Mouse (Mus musculus) subcutaneous adipose tissue, adult 2 months (tissue): ENCODE results near the gene Ssh3. TPM values are rescaled to one million over a fixed set of nuclear protein-coding genes. Genes with fewer than 3 reads are reported as not detected.

Experiments used
- polyA plus RNA-seq: library from polyadenylated mRNA; depleted of rRNA; stranded (reverse); fragments of >200 nt; gene quantifications from 2 replicates; pipeline ENCODE4 v1.2.3, GENCODE M21; 2012; ENCODE audit warnings: low replicate concordance; rRNA removed

Gene Ssh3
- polyA plus RNA-seq: 50.2 and 94.5 TPM in 2 replicates

GRCm38 (mm10) chr19:4268566-4269361, at the start of gene Ssh3:
Gene Ssh3, minus strand, starts transcription at chr19:4269180.

DNA sequence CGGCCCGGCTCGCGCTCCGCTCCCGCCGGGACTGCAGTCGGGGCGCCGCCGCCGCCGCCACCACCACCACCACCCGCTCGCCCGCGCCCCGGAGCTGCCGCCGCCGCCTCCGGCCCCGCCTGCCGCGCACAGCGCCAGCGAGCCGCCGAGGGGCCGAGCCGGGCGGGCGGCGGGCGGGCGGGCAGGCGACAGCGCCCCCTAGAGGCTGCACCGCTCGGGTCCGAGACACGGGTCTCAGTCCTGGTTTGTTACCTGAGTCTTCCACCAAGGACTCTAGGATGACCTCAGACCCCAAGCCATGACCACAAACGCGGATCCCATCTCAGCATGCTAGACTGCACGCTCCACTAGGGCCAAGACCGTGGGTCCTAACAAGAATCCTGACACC, 37.2 kb upstream of the Ssh3 start, which contains the start of gene Grk2:
Gene Grk2, minus strand, starts transcription at position 33 of the 388 bp plus-strand sequence.

DNA sequence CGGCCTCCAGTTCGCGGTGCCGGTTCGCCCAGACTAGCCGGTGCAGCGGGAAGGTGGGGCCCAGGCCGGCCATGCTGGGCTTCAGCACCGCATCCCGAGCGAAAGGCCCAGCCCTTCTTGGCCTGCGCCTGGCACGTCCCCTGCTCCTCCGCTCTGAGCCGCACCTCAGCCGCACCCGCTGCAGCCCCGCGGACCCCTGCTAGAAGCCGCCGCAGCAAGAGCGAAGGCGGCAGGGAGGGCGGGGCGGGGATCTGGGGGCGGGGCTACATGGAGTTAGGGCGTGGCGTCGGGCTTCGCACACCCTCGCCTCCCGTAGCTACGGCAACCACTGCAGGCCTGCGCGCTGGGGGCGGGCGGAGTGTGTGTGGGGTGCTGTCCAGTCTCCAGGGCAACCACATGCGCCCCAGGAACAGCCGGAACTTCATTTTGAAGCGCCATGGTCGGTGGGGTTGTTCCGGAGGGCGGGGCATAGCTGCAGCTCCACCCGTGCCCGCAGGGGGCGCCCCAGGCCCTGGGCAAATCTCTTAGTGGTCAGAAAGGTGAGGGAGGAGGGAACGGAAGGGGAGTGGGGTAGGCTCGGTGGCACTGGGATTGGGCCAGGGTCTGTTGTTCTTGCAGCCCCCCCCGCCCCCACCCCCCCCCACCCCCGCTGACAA, 14.0 kb upstream of the Ssh3 start, which contains the start of gene Ankrd13d:
Gene Ankrd13d, minus strand, starts transcription at position 240 of the 656 bp plus-strand sequence.

DNA sequence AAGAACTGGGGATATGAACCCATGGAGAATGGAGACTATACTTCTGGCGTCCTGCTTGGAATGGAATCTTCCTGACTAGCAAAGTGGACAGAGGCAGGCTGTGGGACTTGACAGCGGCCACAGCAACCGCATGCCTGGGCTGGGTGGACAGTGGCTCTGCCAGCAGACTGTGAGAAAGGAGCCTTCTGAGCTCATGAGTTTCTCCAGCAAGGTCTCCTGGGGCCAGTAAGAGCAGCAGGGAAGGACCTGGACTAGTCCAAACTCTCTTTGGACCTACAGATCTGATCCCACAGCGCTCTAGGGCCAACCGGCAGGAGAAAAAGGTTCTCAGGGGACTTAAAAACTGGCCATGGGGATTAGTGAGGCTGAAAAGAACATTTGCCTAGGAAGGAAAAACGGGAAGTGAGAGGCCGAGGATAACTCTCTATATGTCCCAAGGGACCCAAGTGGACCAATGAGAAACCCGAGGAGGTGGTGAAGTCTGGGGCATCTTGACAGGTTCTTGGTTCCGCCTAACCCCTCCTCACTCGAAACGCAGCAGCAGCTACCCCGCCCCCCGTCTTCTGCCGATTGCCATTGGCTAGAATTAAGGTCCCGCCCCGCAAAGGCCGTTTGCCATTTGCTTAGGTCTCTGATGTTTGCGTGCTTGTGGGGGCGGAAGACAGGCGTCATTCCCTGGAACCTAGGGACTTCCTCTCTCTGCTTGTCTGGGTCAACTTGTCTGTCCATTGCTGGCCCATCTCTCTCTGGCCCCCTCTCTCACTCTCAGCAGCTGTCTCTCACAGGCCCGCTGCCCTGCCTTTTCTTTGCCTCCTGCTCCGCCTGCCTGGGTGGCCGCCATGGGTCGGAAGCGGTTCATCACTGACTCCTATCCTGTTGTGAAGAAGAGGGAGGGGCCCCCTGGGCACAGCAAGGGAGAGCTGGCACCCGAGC, 37.5 kb downstream of the Ssh3 start, which contains the start of gene Pold4:
Gene Pold4, plus strand, starts transcription at position 647 of the 933 bp plus-strand sequence.

DNA sequence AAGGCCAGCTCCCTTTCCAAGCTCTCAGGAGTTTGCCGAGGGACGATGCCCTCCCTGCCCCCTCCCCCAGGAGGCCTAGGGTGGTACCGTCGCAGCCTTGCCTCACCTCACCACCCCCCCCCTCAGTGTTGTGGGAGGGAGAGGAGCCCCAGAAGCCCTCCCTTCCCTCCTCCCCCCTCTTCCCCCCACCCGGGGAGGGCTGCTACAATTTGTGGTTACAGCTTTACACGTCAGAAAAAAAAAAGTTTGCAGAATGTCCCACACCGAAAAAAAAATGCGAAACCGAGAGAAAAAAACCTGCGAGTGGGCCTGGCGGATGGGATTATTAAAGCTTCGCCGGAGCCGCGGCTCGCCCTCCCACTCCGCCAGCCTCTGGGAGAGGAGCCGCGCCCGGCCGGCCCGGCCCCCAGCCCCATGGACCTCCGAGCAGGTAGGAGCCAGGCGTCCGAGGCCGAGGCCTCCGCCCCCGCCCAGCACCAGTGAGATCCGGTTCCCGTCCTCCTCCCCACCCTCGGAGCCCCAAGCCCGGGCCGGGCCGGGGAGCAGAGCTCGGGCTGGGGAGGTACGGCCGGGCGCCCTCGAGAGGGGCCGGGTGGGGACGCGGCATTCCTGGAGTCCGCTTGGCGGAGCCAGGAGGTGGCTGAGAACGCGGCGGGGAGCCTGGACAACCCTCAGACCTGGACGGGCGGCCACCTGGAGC, 54.8 kb downstream of the Ssh3 start, which contains the start of the genes Clcf1 and AC109138.7:
Gene Clcf1, plus strand, starts transcription at position 168 of the 700 bp plus-strand sequence.
Gene AC109138.7, plus strand, starts transcription at position 287 of the 700 bp plus-strand sequence.

Other genes starting within 250 kb of the Ssh3 start
- 601 and 616 TPM in 2 replicates for gene Gstp1, start 231.2 kb downstream of the Ssh3 start, polyA plus RNA-seq
- gene Gstp2, start 223.2 kb downstream of the Ssh3 start, polyA plus RNA-seq: 48.1 and 59.0 TPM in 2 replicates
- 2.2 and 2.5 TPM in 2 replicates for gene Gstp3, start 209.6 kb downstream of the Ssh3 start, polyA plus RNA-seq
- not detected in 2 replicates for gene Cabp2, start 187.6 kb downstream of the Ssh3 start, polyA plus RNA-seq
- gene Cdk2ap2, start 172.0 kb downstream of the Ssh3 start, polyA plus RNA-seq: 139 and 211 TPM in 2 replicates
- gene Pitpnm1, start 169.2 kb downstream of the Ssh3 start, polyA plus RNA-seq: 115 and 122 TPM in 2 replicates
- 127 and 158 TPM in 2 replicates for gene Aip, start 143.3 kb downstream of the Ssh3 start, polyA plus RNA-seq
- 0.26 and 0.43 TPM in 2 replicates for gene Gpr152, start 129.4 kb downstream of the Ssh3 start, polyA plus RNA-seq
- gene Cabp4, start 125.1 kb downstream of the Ssh3 start, polyA plus RNA-seq: 0.59 and 0.64 TPM in 2 replicates
- gene Coro1b, start 120.6 kb downstream of the Ssh3 start, polyA plus RNA-seq: 355 and 367 TPM in 2 replicates
- 5.9 and 12.6 TPM in 2 replicates for gene Ptprcap, start 115.6 kb downstream of the Ssh3 start, polyA plus RNA-seq
- gene Rps6kb2, start 105.8 kb downstream of the Ssh3 start, polyA plus RNA-seq: 48.6 and 51.8 TPM in 2 replicates
- gene Carns1, start 93.7 kb downstream of the Ssh3 start, polyA plus RNA-seq: 12.9 and 15.8 TPM in 2 replicates
- gene Tbc1d10c, start 77.9 kb downstream of the Ssh3 start, polyA plus RNA-seq: 4.8 and 10.3 TPM in 2 replicates
- 495 and 521 TPM in 2 replicates for gene Ppp1ca, start 77.1 kb downstream of the Ssh3 start, polyA plus RNA-seq
- gene Rad9a, start 67.5 kb downstream of the Ssh3 start, polyA plus RNA-seq: 37.6 and 43.6 TPM in 2 replicates
- gene Clcf1, start 54.9 kb downstream of the Ssh3 start, polyA plus RNA-seq: 8.6 and 37.5 TPM in 2 replicates
- gene AC109138.7, start 54.8 kb downstream of the Ssh3 start, polyA plus RNA-seq: not detected in 2 replicates
- 133 and 268 TPM in 2 replicates for gene Pold4, start 37.3 kb downstream of the Ssh3 start, polyA plus RNA-seq
- 3.6 and 11.6 TPM in 2 replicates for gene Ankrd13d, start 14.0 kb upstream of the Ssh3 start, polyA plus RNA-seq
- 78.6 and 99.4 TPM in 2 replicates for gene Grk2, start 37.0 kb upstream of the Ssh3 start, polyA plus RNA-seq
- gene Kdm2a, start 129.1 kb upstream of the Ssh3 start, polyA plus RNA-seq: 97.1 and 163 TPM in 2 replicates
- 22.7 and 23.8 TPM in 2 replicates for gene Rhod, start 170.3 kb upstream of the Ssh3 start, polyA plus RNA-seq
- 11.8 and 61.1 TPM in 2 replicates for gene Syt12, start 208.3 kb upstream of the Ssh3 start, polyA plus RNA-seq
- 13.7 and 24.3 TPM in 2 replicates for gene 2010003K11Rik, start 229.4 kb upstream of the Ssh3 start, polyA plus RNA-seq
- gene Pcx, start 241.3 kb upstream of the Ssh3 start, polyA plus RNA-seq: 576 and 645 TPM in 2 replicates